Mouse (Mus musculus) testis, adult 2 months (tissue): Measurements from ENCODE around the gene Nr2c2ap.

Experiments used
- CTCF ChIP-seq: fragments of 200-500 bp; IDR thresholded peaks from 2 replicates; pipeline ENCODE4 v1.5.1; 2012; ENCODE audit warnings: low read depth, mild to moderate bottlenecking, inconsistent platforms, low read length, moderate library complexity; ENCODE audit not compliant: control insufficient read depth, insufficient read depth, insufficient replicate concordance
- POLR2A ChIP-seq: fragments of 200-500 bp; IDR thresholded peaks from 2 replicates; pipeline ENCODE4 v1.6.1; 2012; ENCODE audit warnings: low read depth, mild to moderate bottlenecking, inconsistent platforms, low read length, moderate library complexity; ENCODE audit not compliant: control insufficient read depth

- TF ChIP-seq CTCF, result no peak
- TF ChIP-seq POLR2A, result peak; percentile 60
Measured at GRCm38 (mm10) chr8:70139026-70139857, 8.1 kb downstream of the Nr2c2ap start, which contains the start of the genes Rfxank, Borcs8 and Mef2b.
